Mouse (Mus musculus): ENCODE results near the gene Yif1a.

Gene Yif1a

DNA sequence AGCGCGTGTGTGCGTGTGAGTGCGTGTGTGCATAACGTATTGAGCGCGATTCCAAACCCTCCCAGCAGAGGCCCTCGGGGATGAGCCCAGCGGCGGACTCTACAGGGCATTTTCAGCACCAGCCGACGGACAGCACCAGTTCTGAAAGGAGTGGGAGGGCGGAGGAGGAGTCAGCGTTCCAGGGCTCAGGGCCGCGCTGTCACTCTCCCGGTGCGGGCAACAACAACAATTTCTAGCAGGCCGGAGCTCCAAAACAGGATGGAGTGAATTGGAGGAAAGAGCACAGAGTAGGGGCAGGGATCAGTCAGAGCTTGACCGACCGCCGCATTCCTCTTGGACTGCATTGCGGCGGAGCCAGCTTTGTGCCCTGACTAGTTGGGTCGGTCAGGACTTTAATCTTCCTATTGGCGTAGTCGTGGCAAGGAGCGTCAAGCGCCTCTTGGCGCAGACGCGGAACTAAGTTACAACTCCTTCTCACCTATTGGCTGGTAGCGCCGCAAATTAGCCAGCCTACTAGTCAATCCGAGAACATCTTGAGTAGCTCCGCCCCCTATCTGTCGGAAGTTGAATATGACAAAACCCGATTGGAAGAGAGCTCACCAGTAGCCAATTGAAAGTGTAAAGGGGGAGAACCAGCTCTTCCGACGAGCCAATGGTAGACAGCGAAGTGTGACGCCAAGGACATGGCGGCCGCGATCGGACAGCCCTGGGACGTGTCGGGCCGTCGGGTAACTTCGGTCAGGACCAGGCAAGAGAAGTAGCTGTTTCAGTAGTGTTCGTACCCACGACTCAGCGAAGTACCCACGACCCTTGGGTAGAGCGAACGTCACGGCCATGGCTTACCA, at the start of gene Yif1a:
Gene Yif1a (plus strand): TSS at position 655 of the 845 bp plus-strand sequence.
- DNase-seq, result peak; percentile 79

DNA sequence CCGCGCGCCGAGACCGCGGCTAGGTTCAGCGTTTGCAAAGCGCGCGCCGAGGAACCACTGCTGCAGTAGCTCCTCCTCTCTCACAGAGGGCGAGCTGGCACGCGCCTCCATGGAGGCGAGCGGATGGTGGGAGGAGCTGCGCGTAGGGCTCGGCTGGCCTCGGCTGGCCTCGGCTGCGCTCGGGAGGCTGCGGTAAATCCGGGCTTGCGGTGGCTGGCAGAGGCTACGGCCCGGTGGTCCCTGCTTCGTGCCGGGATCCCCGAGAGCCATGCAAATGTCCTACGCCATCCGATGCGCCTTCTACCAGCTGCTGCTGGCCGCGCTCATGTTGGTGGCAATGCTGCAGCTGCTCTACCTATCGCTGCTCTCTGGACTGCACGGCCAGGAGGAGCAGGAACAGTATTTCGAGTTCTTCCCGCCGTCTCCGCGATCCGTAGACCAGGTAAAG, 49.6 kb upstream of the Yif1a start, which contains the start of the genes B4gat1 and AC124502.3:
Gene B4gat1 (plus strand): TSS at position 118 of the 448 bp plus-strand sequence.
Gene AC124502.3 (plus strand): TSS at position 183 of the 448 bp plus-strand sequence.
- peak; percentile 90 for DNase-seq

DNA sequence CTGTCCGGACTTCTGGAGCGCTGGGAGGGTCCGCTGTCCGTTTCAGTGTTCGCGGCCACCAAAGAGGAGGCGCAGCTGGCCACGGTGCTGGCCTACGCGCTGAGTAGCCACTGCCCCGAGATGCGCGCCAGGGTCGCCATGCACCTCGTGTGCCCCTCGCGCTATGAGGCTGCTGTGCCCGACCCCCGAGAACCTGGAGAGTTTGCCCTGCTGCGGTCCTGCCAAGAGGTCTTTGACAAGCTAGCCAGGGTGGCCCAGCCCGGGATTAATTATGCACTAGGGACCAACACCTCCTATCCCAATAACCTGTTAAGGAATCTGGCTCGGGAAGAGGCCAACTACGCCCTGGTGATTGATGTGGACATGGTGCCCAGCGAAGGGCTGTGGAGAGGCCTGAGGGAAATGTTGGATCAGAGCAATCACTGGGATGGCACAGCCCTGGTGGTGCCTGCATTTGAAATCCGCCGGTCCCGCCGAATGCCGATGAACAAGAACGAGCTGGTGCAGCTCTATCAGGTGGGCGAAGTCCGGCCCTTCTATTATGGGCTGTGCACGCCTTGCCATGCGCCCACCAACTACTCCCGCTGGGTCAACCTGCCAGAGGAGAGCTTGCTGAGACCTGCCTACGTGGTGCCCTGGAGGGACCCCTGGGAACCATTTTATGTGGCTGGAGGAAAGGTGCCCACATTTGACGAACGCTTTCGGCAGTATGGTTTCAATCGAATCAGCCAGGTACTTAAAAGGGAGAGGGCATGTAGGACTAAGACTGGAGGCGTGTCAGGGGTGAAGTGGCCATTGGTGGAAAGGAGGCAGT, 48.8 kb upstream of the Yif1a start:
- peak; percentile 34 for DNase-seq

DNA sequence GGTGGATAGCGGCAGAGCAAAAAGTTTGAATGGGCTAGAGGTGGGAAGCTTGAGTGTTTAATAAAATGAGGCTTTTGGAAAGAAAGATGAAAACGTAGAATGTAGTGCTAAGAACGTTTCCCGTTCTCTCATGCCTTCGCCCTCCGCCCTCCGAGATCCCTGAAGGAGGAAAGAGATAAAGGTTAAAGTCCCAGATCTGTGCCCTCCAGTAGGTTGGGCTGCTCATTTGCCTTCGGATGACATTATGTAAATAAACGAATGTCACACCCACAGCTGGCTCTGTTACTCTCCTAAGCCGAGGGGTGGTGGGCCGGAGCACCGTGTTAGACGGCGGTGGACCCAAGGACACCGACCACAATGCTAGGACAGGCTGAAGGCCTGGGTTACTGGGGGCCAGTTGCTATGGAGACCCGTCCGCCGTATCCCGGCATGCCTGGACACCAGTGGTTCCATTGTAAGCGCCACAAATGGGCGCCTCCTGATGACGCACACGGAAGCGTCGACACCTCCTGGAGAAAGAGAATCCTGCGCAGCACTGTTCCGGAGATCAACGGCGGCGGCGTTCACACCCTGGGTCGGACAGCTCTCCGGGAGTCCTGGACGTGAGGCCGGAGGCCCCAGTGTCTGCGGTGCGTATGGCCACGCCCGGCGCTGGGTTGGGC, 47.3 kb upstream of the Yif1a start, which contains the start of gene Brms1:
Gene Brms1 (plus strand): TSS at position 493 of the 662 bp plus-strand sequence.
- peak; percentile 88 for DNase-seq

DNA sequence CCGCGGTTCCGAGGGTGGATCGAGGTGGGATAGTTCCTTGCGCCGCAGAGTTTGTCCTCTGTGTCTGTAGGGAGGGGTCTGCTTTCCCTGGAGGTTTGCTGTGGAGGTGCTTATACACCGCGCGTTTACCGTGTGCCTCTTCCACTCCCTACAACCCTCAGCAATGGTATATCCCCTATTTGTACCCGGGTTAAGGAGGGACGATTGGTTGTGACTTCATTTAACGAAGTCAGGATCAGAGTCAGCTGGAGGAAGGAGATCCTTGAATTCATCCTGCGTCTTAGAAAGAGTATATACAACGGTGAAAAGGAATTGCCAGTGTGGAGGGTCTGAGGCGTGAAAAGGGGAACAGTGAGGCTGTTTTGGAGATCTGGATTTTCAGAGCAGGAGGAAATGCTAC, 46.8 kb upstream of the Yif1a start:
- no peak for DNase-seq

DNA sequence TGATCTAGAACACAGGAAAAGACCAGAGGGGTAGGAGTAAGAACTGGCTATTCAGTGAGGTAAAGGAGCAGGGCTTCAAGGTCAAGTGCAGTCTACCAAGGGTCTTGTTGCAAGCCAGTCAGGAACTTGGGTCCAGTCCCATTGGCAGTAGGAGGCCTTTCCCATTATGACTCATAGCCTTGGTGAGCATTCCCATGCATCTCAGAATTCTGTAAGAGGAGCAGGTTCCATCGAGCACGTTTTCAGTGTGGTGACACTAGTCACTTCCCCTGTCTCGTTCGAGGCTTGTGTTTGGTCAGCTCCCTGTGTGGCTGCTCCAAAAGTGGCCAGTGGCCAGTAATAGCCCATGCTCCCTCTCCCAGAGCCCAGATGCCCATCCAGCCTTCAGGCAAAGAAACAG, 42.8 kb upstream of the Yif1a start:
- DNase-seq, result no peak

DNA sequence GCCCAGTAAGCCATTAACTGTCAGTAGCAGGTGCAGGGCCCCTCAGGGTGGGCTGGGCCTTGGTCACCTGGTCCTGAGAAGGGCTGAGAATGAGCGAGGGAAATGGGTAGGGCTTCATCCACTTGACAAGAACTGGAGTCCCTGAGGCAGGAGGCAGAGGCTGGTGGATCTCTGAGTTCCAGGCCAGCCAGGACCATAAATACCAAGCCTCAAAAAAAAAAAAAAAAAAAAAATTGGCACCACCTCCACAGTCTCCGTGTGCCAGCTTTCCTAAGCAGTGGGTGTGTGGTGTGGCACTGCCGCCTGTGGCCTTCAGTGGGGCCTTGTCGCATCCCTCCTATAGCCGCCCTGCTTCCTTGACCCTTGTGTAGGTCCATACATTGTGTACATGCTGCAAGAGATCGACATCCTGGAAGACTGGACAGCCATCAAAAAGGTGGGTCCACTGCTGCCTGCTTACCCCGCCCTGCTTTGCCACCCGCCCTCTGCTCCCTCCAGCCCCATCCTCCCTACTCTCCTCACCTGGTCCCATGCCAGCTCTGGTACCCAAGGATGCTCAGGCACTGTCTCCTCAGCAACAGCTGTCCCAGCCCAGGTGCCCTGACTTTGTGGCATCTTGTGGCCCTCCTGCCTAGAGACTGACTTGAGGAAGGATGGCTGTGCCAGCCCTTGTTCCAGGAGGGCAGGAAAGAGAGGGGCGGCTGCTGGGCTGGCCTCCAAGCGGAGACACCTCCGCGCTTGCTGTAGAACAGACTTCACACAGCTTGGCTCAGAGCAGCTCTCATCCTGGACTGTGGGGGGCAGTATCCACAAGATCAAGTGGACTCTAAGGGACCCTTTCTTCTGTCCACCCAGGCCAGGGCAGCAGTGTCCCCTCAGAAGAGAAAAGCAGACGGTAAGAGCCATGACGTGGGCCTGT, 39.9 kb upstream of the Yif1a start:
- DNase-seq, result no peak

DNA sequence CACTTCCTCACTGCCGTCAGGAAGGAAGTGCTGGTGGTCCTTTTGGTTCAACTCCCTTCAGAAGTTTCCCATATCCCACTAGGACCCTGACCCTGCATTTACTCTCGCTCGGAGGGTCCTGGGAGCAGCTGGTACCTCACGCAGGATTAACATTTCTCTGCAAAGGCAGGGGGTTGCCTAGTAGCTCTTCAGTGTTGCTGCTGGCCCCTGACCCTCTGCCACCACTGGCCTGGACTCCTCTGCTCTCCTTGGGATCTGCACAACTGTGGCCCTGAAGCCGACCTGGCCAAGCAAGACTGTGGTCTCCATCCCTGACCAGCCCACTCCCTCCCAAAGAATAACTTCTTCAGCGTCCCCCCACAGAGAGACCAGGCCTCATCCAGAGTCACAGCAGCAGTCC, 39.0 kb upstream of the Yif1a start:
- DNase-seq, result no peak

DNA sequence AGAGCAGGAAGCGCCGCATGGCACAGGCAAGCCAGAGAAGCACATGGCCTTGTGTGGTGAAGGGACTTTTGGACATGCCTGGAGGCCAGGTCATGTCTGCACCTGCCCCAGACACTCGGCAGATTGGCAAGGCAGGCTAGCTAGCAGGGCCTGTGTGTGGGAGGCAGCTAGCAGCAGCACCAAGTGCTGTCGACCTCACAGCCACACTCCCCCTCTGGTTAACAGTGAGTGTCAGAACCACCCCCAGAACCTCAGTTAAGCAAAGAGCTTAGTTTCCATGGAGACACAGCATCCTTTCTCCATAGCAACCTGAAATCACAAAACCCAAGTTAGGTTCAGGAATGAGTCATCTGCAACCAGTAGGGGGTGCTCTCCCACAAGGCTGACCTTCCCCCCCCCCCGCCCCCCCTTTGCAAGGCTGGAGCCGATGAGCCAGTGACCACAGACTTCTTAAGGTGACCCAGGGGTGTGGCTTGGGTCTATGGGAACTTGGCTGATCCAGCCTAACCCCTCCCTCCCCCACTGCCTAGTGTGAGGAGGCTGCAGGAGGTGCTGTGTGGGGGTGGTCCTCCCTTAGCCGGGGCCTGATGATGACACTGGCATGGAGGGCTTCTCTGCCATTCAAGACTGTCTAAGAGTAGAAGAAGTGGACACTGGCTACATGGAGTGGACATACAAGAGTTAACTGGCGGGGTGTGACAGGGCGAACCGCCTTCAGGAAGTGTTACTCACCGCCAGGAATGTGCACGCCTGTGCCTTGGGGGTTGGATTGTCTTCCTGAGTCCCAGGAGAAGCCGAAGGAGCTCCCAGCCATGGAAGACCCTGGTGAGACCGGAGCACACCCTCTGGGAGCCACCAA, 38.1 kb upstream of the Yif1a start, which contains the start of gene Rin1:
Gene Rin1 (plus strand): TSS at position 435 of the 859 bp plus-strand sequence.
- DNase-seq, result peak; percentile 42

DNA sequence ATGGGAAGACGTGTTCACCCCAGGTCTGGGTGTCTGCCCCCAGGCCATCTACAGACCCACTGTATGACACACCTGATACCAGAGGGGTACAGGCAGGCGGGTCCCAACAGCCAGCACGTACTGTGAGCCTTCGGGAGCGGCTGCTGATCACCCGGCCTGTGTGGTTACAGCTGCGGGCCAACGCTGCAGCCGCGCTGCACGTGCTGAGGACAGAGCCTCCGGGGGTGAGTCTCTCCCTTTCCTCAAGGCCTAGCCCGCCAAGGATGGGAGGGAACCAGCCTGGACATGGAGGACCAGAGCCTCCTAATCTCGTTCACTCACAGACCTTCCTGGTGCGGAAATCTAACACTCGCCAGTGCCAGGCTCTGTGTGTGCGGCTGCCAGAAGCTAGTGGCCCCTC, 37.3 kb upstream of the Yif1a start:
- no peak for DNase-seq

DNA sequence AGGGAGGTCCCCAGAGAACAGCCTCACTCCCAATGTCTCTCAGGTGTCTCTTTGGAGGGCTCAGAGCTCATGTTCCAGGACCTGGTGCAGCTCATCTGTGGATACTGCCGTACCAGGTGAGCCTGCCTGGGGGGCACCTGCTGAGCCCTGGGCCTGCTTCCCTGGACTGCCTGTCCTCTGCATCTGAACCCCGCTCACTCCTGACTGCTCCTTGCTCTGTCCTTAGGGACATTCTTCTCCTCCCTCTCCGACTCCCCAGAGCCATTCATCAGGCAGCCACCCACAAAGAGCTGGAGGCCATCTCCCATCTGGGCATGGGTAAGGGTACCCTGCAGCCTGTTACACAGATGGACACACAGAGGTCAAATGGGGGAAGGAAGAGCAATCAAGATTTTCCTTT, 36.8 kb upstream of the Yif1a start:
- DNase-seq, result no peak

DNA sequence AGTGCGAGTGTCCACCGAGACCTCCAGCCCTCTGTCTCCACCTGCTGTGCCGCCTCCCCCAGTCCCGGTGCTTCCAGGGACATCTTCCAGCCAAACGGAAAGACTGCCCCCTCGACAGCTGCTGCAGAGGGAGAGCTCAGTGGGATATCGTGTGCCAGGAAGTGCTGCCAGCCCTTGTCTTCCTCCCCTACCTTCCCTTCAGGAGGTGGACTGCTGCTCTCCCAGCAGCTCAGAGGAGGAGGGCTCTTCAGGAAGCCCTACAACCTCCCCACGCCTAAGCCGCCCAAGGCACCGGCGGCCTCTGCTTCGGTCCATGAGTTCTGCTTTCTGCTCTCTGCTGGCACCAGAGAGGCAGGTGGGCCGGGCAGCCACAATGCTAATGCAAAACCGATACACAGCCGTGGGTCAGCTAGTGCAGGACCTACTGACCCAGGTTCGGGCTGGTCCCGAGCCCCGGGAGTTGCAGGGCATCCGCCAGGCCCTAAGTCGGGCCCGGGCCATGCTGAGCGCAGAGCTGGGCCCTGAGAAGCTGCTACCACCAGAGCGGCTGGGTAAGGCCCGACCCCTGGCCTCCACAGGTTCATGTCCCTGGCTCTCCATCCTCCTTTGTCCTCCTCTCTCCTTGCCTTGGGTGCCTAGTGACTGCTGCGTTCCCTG, 36.0 kb upstream of the Yif1a start:
- DNase-seq, result no peak

DNA sequence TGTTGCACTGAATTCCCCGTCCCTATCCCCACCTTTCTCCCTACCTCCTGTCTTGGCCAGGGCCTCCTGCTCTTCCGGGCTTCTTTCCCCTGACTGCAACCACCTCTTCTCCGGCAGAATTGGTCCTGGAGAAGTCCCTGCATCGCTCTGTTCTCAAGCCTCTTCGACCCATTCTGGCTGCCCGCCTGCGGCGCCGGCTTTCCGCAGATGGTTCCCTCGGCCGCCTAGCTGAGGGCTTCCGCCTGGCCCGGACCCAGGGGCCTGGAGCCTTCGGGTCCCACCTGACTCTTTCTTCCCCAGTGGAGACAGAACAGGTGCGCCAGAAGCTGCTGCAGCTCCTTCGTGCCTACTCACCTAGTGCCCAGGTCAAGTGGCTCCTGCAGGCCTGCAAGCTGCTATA, 35.5 kb upstream of the Yif1a start:
- no peak for DNase-seq

DNA sequence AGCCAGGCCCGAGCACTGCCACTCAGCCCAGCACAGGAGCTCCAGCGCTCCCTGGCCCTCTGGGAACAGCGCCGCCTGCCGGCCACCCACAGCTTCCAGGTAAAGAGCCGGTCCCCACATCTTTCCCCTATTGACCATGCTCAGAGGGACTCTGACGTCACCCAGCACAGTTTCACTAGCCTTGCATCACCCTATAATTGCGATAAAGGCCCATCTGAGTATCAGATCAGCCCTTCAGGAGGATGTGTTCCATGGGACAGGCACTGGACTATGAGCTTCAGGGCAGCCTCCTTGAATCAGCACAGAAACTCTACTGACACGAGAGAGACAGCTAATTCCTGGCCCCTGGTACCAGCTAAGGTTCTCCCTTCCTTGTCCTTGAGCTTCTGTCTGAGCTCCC, 34.4 kb upstream of the Yif1a start:
- peak; percentile 55 for DNase-seq

DNA sequence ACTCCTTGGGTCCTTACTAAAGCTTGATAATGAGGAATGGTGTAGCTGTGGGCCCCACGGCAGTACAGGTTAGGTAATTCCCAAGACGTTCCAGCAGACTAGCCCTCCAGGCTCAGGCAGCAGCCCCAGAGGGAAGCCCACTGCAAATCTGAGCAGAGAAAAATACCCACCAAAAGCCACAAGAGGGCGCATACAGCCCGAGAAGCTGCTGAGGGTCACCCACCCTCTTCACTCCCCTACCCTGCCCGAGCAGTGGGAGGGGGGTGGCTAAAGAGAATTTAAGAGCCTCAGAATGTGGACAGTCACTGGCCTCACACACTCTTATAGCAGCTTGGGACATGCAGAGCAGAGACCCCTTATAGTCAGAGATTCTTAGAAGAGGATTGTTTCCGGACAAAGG, 32.1 kb upstream of the Yif1a start:
- peak; percentile 56 for DNase-seq

DNA sequence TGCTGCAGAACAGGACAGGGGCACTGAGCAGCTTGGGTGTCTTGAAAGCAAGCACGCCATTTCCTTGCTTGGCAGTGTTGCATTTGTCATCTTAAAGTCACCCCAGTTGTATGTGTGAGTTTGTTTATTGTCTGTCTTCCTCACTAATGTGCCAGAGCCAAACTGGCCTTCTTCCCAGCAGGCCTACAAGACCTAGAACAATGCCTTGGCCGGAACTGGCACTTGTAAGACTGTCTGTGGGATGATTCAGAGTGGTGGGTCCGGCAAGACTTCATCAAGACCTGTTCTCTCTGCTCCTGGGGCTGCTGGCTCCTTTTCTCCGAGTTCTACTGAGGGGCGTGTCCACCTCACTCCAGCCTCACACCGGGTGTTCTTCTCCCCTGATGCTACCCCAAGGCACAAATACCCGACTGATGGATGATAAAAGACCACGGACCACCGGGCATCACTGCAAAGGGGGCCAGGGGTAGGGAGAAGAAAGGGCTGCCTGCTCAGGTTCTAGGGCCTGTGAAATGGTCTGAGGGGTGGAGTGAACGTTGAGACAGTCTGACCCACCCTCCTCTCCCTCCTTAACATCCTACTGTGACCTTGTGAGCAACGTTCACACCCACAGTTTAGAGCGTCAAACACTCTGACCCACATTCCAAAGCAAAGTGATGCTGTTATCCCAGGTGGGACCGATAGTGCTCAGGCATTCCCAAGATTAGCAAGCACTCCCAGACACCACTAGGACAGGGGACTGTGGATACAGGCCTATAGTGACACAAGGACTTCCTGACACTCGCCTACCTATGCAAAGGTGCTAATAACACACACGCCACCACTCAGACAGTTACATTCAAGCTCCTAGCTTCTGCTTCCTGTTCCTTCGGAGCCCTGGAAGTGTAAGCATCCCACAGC, 30.2 kb upstream of the Yif1a start:
- no peak for DNase-seq

DNA sequence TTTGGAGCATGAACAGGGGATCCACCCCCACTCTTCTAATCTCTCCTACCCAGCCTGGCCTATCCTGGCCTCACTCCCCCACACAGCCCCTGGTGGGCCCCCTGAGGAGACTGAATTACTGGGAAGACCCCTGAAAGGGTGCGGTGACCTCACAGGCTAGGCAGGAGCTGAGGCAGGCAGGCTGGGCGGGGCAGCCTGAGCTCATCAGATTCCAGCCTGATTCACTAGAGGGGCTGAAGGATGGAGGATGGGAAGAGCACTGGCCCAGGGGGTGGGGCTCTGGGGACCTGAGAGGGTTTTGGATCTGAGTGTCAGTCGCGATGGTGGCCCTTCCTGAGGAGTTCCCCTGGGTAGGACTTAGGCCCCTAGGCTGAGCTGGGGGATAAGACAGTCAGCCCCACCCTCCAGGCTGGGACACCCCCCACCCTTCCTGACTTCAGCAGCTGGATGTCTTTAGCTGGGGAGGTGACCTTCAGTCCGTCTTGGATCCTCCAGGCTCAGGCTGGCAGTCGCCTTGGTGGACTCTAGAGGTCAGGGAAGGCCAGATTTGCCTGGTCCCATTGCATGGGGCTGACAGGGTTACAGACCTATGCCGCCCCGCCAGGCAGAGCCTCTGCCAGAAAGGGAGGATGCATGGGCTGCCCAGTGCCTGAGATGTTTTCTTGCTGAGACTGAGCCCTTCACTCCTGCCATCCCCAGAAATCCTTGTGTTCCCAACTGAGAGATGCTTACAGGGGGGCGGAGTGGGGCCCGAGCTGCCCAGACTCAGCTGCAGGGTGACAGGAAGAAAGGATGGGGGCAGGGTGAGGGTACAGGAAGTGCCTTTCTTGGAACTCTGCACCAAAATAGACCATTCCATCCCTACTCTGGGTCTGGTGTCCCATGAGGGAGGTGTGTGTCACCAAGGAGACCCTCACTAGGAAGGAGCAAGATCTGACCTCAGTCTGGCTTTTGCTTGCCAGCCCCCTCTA, 29.3 kb upstream of the Yif1a start:
- no peak for DNase-seq

Data from right cerebral cortex, postnatal 4 days (tissue).